9 mouse cellular contexts compared by ENCODE assay signal in the genomic region with DNA sequence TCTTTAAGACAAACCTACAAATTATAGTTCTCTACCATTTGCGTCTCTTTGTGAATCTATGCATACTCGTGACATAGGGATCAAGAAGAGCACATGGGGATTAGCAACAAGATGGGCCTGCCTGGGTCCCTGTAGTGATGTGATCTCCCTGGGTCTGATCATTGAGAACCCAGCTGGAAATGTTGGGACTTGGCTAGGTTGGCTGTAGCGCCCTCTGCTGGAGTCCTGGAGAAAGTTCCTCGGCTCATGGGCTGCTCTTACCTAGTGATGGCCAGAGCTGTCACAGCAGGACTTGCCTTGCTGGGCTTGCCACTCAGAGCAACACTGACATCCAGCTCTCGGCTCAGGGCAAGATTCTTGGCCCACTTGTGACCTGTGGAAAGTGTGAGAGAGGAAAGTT. TPM values are rescaled to one million over a fixed set of nuclear protein-coding genes. Genes with fewer than 3 reads are reported as not detected.
DNase-seq lines count a peak whose midpoint lies in the region; ATAC-seq and TF ChIP-seq lines count a peak whose summit lies in the region.
"Had no signal": no experiment of that assay in that cellular context is flagged by ENCODE, and none has a peak within 500 bp of the region (broad histone marks: within the 10 kb centered on the region; RNA-seq: fewer than 3 reads in every experiment).

No protein-coding gene starts in this region.

- no peak overlapping the region for H3K4me3 ChIP-seq in C2C12 (ENCODE audit: insufficient read depth, poor library complexity, severe bottlenecking)
- H3K4me3 ChIP-seq in lung, embryonic 14.5 days (ENCODE audit: low read depth, low read length): no peak overlapping the region
- H3K4me3 ChIP-seq: heart, embryonic 15.5 days had no signal

- no peak overlapping the region for H3K9ac ChIP-seq in lung, embryonic 14.5 days
- H3K9ac ChIP-seq: heart, embryonic 15.5 days had no signal

- H3K79me2 ChIP-seq in C2C12 (ENCODE audit: control insufficient read depth, insufficient read depth): no peaks in the 10 kb centered on the region

- no peak overlapping the region for H3K27ac ChIP-seq in lung, embryonic 14.5 days (ENCODE audit: low read depth)
- H3K27ac ChIP-seq: heart, embryonic 15.5 days had no signal

- peak; percentile 20 for TF ChIP-seq CTCF in C2C12 (IDR thresholded peaks at IDR 0.05; ENCODE audit: control insufficient read depth, insufficient read depth, insufficient read length)
- TF ChIP-seq CTCF in lung, embryonic 14.5 days (IDR thresholded peaks at IDR 0.05; ENCODE audit: low read depth): peak; percentile 90

- H3ac ChIP-seq in C2C12 (ENCODE audit: control insufficient read depth, insufficient read length, low read depth): no peak overlapping the region

- no peaks in the 10 kb centered on the region for H3K79me3 ChIP-seq in C2C12 (ENCODE audit: low read depth)

- H3K4me1 ChIP-seq in lung, embryonic 14.5 days (ENCODE audit: insufficient read depth): peaks cover 15% of the 10 kb centered on the region

- intact Hi-C loops in gastrocnemius, postnatal 36 days (cut with DNase I): loop anchor here (2.0 to 5.0 kb wide), 4 partner anchors 72 to 353 kb away; a partner anchor contains a TSS

- 39% methylated on average over 5 of the region's 5 CpGs for WGBS in large intestine, adult 2 months
- 39% methylated on average over 5 of the region's 5 CpGs for WGBS in lung, embryonic 14.5 days

- no peaks in the 10 kb centered on the region for H3K36me3 ChIP-seq in C2C12 (ENCODE audit: control insufficient read depth, insufficient read depth)
- H3K36me3 ChIP-seq in lung, embryonic 14.5 days (ENCODE audit: insufficient read depth): no peaks in the 10 kb centered on the region
- H3K36me3 ChIP-seq: heart, embryonic 15.5 days had no signal

- DNase-seq in ZHBTc4 (ENCODE audit: low read depth, low spot score): peak; percentile 66
- DNase-seq in cerebellum, postnatal 36 days: peak; percentile 53 to 60
- DNase-seq in gastrocnemius, postnatal 36 days: peak; percentile 58 to 63
- DNase-seq in large intestine, adult 2 months (ENCODE audit: low read depth, low spot score): peak; percentile 4
- peak; percentile 87 for DNase-seq in lung, embryonic 14.5 days
- peak; percentile 74 to 77 for DNase-seq in right cerebral cortex, adult 2 months (ENCODE audit: low spot score in 2 of 2)

- no peak for ATAC-seq in lung, embryonic 14.5 days (ENCODE audit: insufficient read depth)
- no peak for ATAC-seq in megakaryocyte-erythroid progenitor cell, adult 5-6 weeks (replicated peaks; ENCODE audit: low FRiP score, low TSS enrichment, poor library complexity, severe bottlenecking)

- H3K27me3 ChIP-seq in C2C12 (ENCODE audit: control insufficient read depth, insufficient read depth, insufficient read length): peaks cover 44% of the 10 kb centered on the region
- no peaks in the 10 kb centered on the region for H3K27me3 ChIP-seq in lung, embryonic 14.5 days (ENCODE audit: insufficient read depth, low read length)
- H3K27me3 ChIP-seq: heart, embryonic 15.5 days had no signal

- H3K4me2 ChIP-seq in lung, embryonic 14.5 days: no peak overlapping the region
- H3K4me2 ChIP-seq: heart, embryonic 15.5 days had no signal

- no peaks in the 10 kb centered on the region for H3K9me3 ChIP-seq in lung, embryonic 14.5 days (ENCODE audit: low read depth, low read length)
- H3K9me3 ChIP-seq: heart, embryonic 15.5 days had no signal

TF ChIP-seq in C2C12, 6 proteins besides CTCF, POLR2A, EP300 and RAD21:
- TF ChIP-seq MAX (IDR thresholded peaks at IDR 0.05): no peak
- TF ChIP-seq USF1 (IDR thresholded peaks at IDR 0.05; ENCODE audit: low read depth): no peak
- no peak for TF ChIP-seq CEBPB (IDR thresholded peaks at IDR 0.05; ENCODE audit: low read depth)
- no peak for TF ChIP-seq FOSL1 (IDR thresholded peaks at IDR 0.05; ENCODE audit: insufficient read depth, low read length, poor library complexity, severe bottlenecking)
- no peak for TF ChIP-seq MYOD1 (IDR thresholded peaks at IDR 0.05; ENCODE audit: control insufficient read depth, insufficient read length, low read depth)
- no peak for TF ChIP-seq MYOG (IDR thresholded peaks at IDR 0.05; ENCODE audit: control insufficient read depth, extremely low read depth, insufficient read length)

RNA-seq across cellular contexts. Expression of a gene that starts 30.7 kb away (rescaled TPM):
- polyA plus RNA-seq in C2C12 (2012; fragmentation: generic; extraction: Trizol): not detected
- not detected for total RNA-seq in gastrocnemius, postnatal 36 days (2021)
- polyA plus RNA-seq in large intestine, adult 2 months (2012; rRNA removed): 0.15 and 0.19 TPM in 2 replicates
- 0.15 and 0.25 TPM in 2 replicates for polyA plus RNA-seq in lung, embryonic 14.5 days (2014; fragmentation: Nextera tagmentation; extraction: Ambion mirVana)
- not detected in 2 replicates for total RNA-seq in megakaryocyte-erythroid progenitor cell, adult 5-6 weeks (2014; fragmentation: Nextera tagmentation)
- not detected in 2 replicates for total RNA-seq in megakaryocyte-erythroid progenitor cell, adult 5-6 weeks (2017)

Comparison
In these comparisons a context has a peak if more than half of its experiments do, and no peak if none do; other contexts are left out.
1. DNase-seq: peak in every context shown above with its lines; median percentile 87 in lung, embryonic 14.5 days; 76 in right cerebral cortex, adult 2 months; 66 in ZHBTc4; 60 in gastrocnemius, postnatal 36 days; 56 in cerebellum, postnatal 36 days; 4 in large intestine, adult 2 months.